Mouse (Mus musculus): ENCODE results near the gene G530012D18Rik. TPM values are rescaled to one million over a fixed set of nuclear protein-coding genes. Genes with fewer than 3 reads are reported as not detected.
"Not testable (repeated sequence)": the region's sequence is repeated elsewhere in the genome, so short reads cannot be mapped to it uniquely, and the experiment has no call there.

The G530012D18Rik gene
- total RNA-seq, 4 experiments from 2014 or later, result not detected

DNA sequence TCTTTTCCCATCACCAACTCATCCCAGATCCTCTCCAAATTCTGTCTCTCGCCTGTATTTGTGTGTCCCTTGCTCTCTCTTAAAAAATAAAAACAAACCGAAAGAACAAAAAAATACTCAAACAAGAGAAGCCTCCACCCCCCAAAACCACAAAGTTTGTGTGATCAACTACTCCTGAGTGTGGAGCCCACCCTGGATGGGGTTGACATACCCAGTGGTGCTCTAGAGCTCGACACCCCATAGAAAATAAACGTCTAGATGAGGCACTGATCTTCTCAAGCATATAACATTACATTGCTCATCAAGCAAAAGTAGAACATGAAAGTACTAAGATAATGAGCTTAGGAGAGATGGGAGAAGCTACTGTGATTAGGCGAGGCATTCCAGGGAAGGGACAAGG is 41.7 kb downstream of the G530012D18Rik start:
- DNase-seq, result not testable (repeated sequence)

DNA sequence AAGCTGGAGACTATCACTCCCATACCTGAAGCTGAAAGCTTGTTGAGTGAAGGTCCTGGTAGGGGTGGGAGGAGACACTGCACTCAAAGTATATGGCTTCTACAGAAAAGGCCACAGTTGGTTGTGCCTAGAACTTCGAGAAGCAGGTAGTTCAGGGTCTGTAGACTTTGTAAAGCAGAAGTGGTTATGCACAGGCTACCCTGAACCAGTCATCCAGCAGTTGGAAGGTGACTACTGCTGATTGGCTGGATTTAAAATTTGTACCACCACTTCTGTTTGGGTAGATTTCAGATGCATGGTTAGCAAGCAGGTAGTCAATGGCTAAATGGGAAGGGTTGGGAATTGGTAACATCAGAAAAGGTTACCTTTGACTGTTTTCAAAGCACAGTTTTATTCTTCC is 43.2 kb downstream of the G530012D18Rik start:
- DNase-seq, result not testable (repeated sequence)

Other genes with a start within 250 kb of the G530012D18Rik start
- 1 to 10 TPM; 3.2 to 6.4 (median 5.1) TPM for gene Sp110, start 23.1 kb downstream of the G530012D18Rik start, total RNA-seq (2022)
- gene Sp140, start 24.7 kb downstream of the G530012D18Rik start, total RNA-seq (2022), result 1 to 10 TPM; 3.8 to 7.3 (median 5.9) TPM
- gene Sp100, start 74.3 kb downstream of the G530012D18Rik start, total RNA-seq (2022), result 10 to 100 TPM; 22.1 to 29.6 (median 25.2) TPM
- gene A630001G21Rik, start 203.0 kb downstream of the G530012D18Rik start, total RNA-seq (2022), result 1 to 10 TPM in 3 of 4 experiments, under 1 TPM in 1; 0.64 to 1.3 (median 1.1) TPM
- gene Cab39, start 217.8 kb downstream of the G530012D18Rik start, total RNA-seq (2022), result 100 to 1,000 TPM; 103 to 136 (median 114) TPM